Mouse (Mus musculus) cerebellum, adult 9-11 months (tissue): ENCODE results near the gene Asb13.
A peak's percentile ranks its signal among the peaks of the same experiment; 100 is the strongest.

Experiments
- DNase-seq: peaks from one replicate; pipeline ENCODE4 v3.0.0; 2022

Gene Asb13

GRCm38 (mm10) chr13:3633895-3634811 lies at the start of gene Asb13:
Gene Asb13, plus strand, starts transcription at chr13:3634032.
- peak; percentile 90 for DNase-seq

- DNase-seq = no peak
Measured at GRCm38 (mm10) chr13:3590789-3591188, 43.0 kb upstream of the Asb13 start.

DNA sequence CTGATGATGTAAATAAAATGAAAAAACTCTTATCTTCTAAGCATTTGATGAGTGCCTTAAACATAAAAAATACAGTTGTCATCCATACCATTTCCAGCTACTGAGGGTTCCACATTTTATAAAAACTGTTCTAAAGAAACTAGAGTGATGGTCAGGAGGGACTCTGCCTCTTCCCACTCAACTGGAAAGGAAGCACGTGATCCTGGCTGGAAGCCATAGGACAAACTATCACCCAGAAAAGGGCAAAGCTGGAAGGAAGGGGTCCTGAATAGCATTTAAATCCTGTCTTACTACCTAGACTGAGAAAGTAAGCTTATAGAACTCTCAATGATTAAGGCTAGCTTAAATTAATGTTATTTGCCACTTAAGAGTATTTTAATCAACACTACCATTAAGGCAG lies 39.5 kb upstream of the Asb13 start:
- DNase-seq = no peak

- no peak for DNase-seq
Measured at GRCm38 (mm10) chr13:3596232-3596631, 37.6 kb upstream of the Asb13 start.

DNA sequence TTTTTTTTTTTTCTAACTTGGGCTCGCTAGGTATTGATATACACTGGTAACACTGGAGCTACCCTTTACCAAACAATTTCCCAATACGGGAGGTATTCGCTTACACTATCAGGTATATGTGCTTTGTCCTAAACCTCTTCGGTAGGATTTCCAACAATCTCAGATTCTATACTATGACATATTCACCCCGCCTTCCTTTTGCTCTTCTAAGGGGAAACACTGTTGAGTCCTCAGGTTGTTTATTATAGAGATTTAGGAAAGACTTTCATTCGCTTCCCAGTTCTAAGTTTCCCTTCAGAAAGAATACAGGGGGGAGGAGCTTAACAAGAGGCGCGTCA lies 24.1 kb upstream of the Asb13 start:
- DNase-seq = no peak

GRCm38 (mm10) chr13:3610118-3610794 lies 23.6 kb upstream of the Asb13 start:
- DNase-seq = no peak

DNA sequence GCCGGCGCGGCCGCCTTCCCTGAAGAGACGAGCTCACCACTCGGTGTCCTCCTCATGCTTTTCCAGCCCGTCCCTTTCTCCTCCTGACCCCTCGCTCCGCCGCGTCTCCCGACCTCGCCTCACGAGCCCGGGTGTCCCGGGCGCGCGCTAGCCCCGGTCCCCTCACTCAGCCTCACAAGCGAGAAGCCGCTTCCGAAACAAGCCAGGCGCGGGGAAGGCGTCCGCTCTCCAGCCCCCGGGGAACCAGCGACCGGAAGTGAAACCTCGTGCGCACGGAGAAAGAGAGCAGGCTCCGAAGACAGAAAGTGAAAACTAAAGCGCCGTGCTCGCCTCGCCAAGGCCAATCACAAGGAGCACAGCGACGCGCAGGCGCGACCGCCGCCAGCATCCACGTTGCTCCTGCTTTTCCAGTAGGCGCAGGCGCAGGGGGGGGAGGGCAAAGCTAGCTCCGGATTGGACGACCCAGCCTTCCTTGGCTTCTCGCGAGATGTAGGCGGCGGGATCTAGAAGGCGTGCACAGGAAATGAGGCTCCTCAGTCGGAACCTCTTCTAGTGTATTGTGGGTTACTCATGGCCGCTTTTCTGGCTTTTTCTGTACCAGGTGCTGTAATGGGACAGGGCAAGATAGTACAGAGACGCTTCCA lies 22.9 kb upstream of the Asb13 start, which contains the start of gene Fam208b:
Gene Fam208b, minus strand, starts transcription at position 314 of the 644 bp plus-strand sequence.
- DNase-seq = peak; percentile 98

GRCm38 (mm10) chr13:3627139-3627538 lies 6.7 kb upstream of the Asb13 start:
- no peak for DNase-seq

DNA sequence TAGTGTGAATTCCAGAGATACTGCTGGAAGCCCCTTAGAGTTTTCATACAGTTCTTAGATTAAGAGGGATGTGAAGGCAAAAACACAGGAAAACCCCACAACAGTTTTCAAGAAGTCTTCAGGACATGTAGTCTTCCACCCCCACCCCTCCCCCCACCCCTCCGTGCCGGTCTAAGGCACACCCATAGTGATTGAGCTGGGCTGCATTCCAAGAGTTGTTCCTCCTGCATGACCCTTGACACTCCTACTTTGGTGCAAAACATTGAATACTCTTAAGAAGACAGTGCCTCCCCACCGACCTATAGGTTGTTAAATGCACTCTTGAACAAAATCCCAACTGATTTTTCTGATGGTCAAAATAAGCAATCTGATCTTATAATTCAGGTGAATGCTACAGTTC lies 5.7 kb upstream of the Asb13 start:
- DNase-seq = no peak

GRCm38 (mm10) chr13:3632551-3632950 lies 1.3 kb upstream of the Asb13 start:
- no peak for DNase-seq

GRCm38 (mm10) chr13:3633131-3633530 lies 701 bp upstream of the Asb13 start:
- no peak for DNase-seq

DNA sequence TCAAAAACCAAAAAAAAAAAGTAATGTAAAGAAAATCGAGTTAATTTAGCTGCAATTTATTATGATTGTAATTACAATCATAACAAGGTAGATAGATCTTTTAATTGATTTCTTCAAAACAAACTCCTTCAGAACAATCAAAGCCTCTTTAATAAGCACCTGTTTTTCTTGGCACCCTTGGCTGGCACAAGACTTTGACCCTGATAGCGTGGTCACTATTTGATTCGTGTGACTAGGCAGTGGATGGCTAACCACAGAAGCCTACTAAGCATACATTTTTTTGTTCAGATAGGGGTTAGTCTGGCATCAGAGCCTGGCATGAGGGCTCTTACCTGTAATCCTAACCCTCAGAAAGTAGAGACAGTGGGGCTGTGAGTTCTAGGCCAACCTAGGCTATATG lies 1.2 kb downstream of the Asb13 start:
- DNase-seq = peak; percentile 25

DNA sequence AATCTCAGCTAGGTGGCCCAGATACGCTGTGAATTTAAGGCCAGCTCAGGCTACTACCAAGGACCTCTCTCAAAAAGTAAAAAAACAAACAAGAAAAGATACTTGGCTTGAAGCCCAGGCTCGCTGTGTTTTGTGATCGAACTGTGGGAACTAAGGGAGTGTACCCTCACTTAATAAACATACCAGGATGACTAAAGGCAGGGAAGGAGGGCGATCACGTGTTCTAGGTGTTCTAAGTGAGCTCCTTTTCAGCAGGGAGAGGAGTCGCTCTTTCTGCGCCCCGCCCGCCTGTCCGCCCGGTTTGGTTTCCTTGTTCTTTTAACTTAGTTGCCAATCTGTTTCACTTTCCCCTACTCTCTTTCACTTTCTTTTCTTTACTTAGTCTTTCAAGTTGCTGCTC lies 3.0 kb downstream of the Asb13 start:
- DNase-seq = no peak

GRCm38 (mm10) chr13:3642049-3642448 lies 8.2 kb downstream of the Asb13 start:
- DNase-seq = no peak

DNA sequence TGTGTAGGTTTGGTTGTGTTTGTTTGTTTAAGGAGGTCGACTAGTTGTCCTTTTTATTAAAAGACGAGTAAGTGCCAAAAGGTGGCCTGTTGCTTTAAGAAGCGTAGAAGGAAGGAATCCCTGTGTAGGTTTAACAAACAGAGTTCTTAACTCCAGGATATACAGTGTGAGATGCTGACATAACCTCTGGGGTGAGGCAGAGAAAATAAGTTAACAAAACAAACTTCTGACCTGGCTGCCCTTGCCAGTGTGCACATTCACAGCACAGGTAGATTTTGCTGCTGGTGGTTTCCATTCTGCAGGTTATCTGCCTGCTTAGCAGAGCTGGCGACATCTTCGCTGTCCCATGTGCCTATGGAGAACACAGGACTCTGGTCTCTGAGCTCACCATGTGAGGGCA lies 8.7 kb downstream of the Asb13 start:
- no peak for DNase-seq

GRCm38 (mm10) chr13:3644871-3645270 lies 11.0 kb downstream of the Asb13 start:
- no peak for DNase-seq

DNA sequence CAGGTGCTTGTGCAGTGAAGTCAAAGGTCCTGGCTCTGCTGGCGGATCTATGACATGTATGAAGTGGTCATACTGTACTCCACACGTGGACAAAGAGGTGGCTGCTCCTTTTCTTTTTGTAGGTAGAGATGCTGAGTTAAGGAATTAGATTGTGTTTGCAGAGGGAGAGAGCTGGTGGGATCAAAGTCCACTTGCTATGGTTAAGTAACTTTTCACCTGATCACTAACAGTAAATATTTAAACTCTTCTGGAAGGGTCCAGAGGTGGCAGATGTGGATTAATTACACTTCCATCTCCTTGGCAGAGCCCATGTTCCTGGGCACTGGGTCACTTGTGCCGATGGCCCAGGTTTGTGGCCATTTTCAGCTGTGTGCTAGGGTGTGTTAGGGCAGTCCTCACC lies 12.1 kb downstream of the Asb13 start:
- no peak for DNase-seq

- DNase-seq = no peak
Measured at GRCm38 (mm10) chr13:3646566-3646965, 12.7 kb downstream of the Asb13 start.

DNA sequence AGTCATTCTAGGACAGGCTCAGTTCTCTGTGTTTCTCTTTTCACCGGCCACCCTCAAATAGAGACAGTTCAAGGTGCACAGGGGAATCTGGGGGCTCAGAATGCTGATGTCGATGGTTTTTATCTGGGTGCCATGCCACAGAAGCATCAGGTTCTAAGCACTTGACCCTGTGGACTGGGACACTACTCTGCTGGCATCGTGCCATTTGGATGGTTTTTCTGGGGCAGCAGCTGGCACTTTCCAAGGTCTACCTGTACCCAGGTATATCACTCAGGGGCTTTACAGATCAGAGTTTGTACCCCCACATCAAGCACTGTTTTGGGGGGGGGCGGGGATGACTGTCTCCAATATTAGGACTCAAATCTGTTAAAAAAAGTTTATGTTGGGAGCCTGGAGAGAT lies 16.7 kb downstream of the Asb13 start:
- no peak for DNase-seq

DNA sequence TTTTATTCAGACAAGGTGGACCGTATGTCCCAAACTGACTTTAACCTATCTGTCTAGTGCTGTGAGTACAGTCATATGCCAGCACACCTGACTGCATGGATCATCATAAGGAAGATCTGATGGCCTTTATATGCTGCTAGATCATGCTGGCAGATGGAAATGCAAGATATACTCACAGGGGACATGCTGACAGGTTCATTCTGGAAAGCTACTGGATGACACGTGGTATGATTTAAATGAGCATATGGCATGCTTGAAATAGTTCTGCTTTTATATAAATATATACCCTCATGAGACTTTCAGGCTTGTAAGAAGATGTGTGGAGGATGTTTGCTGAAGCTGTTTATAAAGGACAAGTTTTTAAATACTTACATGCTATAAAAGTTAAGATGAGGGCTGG lies 20.6 kb downstream of the Asb13 start:
- DNase-seq = no peak

DNA sequence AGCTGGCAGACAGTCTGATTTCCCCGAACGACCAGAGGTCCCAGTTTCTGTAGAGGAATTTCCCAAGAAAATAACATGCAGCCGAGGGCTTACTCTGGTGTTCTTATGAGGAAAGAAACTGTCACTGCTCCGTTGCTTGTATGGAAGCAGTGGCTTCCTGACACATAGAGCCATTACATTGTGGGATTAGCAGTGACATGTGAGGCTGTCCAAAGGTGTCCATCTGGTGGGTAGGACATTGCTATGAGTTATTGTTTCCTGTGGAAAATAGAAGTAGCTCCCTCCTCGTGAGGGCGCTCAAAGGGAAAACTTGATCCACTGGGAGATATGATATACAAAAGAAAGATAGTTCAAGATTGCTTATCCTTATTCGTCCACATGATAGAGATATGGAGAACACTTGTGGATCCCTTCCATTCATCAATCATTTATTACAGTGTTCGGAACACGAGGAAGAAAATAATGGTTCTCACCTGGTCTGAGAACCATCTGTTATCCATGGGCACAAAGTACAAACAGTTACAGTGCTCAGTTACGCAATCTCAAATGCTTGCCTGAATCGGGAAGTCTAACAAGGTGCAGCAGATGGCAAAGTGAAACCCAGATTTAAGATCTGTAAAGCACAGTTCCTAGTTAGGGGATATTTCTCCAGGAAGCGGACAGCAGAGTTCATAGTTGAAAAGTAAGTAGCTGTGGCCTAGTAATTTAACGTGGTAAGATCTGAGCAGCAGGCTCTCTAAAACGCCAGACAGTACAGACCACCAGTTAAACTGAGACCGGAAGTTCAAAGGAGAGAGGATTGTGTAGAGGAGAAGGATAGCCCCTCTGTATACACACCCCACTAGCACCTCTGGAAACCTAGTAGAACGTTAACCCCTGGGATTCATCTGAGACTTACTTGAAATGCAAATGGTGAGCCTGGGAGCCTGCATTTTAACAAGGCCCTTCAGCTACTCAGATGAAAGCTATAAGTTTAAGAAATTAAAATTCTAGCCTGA lies 25.6 kb downstream of the Asb13 start:
- no peak for DNase-seq

DNA sequence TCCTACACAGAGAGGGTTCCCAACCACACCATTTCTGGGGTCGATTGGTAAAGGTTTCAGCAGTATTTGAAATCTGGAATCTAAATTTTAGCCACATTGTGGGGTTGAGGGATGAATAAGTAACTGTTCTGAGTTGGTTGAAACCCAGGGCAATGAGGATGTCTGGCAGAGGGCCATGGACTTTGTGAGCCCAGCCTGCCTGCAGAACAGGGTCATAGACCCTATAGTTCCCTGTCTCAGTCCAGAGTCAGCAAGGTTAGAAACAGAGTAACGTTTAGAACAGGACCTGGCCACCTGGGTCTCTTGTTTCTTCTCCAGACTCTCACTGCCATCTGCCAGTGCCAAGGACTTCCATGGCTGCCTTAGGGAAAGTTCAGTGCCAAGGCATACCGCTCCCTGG lies 30.4 kb downstream of the Asb13 start:
- no peak for DNase-seq

DNA sequence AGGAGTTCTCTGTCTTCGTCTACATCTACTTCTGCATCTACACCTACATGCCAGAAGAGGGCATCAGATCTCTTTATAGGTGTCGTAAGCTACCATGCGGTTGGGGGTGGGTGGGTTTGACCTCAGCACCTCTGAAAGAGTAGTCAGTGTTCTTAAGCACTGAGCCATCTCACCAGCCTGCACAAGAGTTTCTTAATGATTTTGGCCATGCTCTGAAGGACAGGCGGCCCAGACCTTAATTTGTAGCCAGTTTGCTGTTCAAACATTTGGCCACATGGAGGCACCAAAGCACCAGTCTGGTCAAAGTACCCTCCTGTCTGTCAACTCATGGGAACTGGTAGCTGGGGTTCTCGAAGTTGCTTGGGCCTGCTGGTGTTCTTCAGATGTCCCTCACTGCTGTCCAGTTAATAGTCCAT lies 31.5 kb downstream of the Asb13 start:
- DNase-seq = peak; percentile 49
